Mouse (Mus musculus) neural tube, embryonic 13.5 days (tissue): ENCODE results near the gene Kank1. TPM values are rescaled to one million over a fixed set of nuclear protein-coding genes. Genes with fewer than 3 reads are reported as not detected.

Experiments used
- ATAC-seq: fragments of 200-750 bp; cut with Nextera tagmentation; 2 replicates; pipeline ENCODE4 v1.8.0; 2017; ENCODE audit warnings: low read depth, mild to moderate bottlenecking, moderate TSS enrichment, moderate library complexity
- H3K27ac ChIP-seq: fragments of 300-500 bp; sonication (generic); replicated peaks from 2 replicates; pipeline ENCODE4 v1.5.1; 2015; ENCODE audit warnings: moderate library complexity, mild to moderate bottlenecking, inconsistent platforms
- H3K27me3 ChIP-seq: fragments of 300-500 bp; sonication (generic); 2 replicates; pipeline ENCODE4 v1.6.1; 2015; ENCODE audit warnings: mild to moderate bottlenecking, inconsistent platforms
- H3K36me3 ChIP-seq: fragments of 300-500 bp; sonication (generic); 2 replicates; pipeline ENCODE4 v1.6.1; 2015; ENCODE audit warnings: mild to moderate bottlenecking, inconsistent platforms
- H3K4me1 ChIP-seq: fragments of 300-500 bp; sonication (generic); replicated peaks from 2 replicates; pipeline ENCODE4 v1.6.1; 2015; ENCODE audit warnings: inconsistent platforms
- H3K4me2 ChIP-seq: fragments of 300-500 bp; sonication (generic); 2 replicates; pipeline ENCODE4 v1.6.1; 2015; ENCODE audit warnings: inconsistent platforms, mild to moderate bottlenecking, moderate library complexity
- H3K4me3 ChIP-seq: fragments of 300-500 bp; sonication (generic); 2 replicates; pipeline ENCODE4 v1.5.1; 2015; ENCODE audit warnings: mild to moderate bottlenecking, inconsistent platforms
- H3K9ac ChIP-seq: fragments of 300-500 bp; sonication (generic); 2 replicates; pipeline ENCODE4 v1.6.1; 2015; ENCODE audit warnings: moderate library complexity, mild to moderate bottlenecking, inconsistent platforms
- H3K9me3 ChIP-seq: fragments of 300-500 bp; sonication (generic); 2 replicates; pipeline ENCODE4 v1.6.1; 2016; ENCODE audit warnings: inconsistent platforms
- WGBS: fragments of 180-500 bp; shearing (Covaris S2); methylation state at CpG from one replicate; pipeline ENCODE4 v1.1.7; 2015; 5-methylcytosine and 5-hydroxymethylcytosine counted together
- polyA plus RNA-seq: library from polyadenylated mRNA; unstranded; fragments of >200 nt; fragmentation: Nextera tagmentation; extraction: Ambion mirVana; gene quantifications from 2 replicates; pipeline ENCODE4 v1.2.1, GENCODE M21; 2015

The Kank1 gene
- polyA plus RNA-seq, 1 experiment from 2014 or later, result 10.3 TPM

DNA sequence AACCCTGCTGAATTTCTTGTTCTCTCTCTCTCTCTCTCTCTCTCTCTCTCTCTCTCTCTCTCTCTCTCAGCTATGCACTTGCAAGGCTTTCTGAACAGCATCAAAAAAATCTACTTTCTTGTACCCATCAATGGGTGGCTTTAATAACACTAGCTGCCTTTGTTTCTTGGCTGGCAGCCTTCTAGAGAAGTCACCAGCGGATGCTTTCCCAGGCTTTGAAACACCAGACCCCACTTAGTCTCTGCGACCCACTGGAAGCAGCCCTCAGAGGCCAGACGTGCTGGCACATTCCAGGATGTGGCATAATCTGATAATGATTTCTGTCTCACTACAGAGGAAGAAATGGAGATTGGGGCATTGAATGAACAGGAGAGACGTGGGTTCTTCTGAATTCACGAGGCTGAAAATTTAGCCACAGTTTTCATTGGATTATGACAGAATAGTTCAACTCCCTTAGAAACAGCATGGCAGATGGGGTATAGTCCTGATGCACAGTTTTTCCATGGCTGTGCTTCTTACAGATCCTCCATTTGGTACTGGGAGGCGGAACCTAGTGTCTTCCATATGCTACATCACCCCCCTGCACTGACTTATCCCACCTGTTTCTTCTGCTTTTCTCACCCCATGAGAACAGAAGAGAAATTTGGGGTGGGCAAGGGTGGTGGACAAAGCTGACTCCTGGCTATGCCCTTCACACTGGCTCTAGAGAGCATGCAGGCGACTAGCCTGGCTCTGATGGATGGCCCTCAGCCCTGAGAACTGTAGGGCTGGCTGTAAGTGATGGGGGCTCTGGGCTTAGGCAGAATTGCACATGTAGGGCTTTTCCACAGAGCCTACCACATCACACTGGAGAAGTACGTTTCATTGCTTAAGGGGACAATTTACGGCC lies 88.6 kb downstream of the Kank1 start:
- no peak overlapping the region for H3K4me2 ChIP-seq
- no peaks in the 10 kb centered on the region for H3K27me3 ChIP-seq
- 0 out of 2 replicates have a peak overlapping the region, but pooled peaks have one; percentile 33 for H3K27ac ChIP-seq
- H3K9ac ChIP-seq, result no peak overlapping the region
- ATAC-seq, result no peak
- H3K4me3 ChIP-seq, result no peak overlapping the region
- no peaks in the 10 kb centered on the region for H3K9me3 ChIP-seq
- 67% methylated on average over 9 of the region's 9 CpGs for WGBS
- H3K4me1 ChIP-seq, result peaks cover 9% of the 10 kb centered on the region; the same call in 1 of the 2 replicates
- no peaks in the 10 kb centered on the region for H3K36me3 ChIP-seq

DNA sequence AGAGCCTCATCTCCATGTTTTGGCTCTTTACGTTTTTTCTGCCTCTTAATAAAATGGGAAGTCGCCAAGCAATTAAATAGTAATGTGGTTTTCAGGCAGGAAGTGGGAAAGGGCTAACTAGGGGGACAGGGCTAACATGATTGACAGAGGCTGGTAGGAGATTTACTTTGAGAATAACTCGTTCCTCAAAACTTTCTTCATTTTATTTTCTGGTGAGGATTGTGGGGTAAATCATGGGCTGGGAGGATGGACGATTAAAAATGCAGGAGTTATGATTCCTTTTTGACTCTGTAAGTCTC lies 89.2 kb downstream of the Kank1 start:
- ATAC-seq, result no peak
- 60% methylated on average over 4 of the region's 4 CpGs for WGBS
- 0 out of 2 replicates have a peak overlapping the region, but pooled peaks have one; percentile 33 for H3K27ac ChIP-seq

GRCm38 (mm10) chr19:25327633-25328032 lies 90.9 kb downstream of the Kank1 start:
- Histone ChIP-seq H3K9ac (no peak overlapping the region), H3K27ac (no peak overlapping the region), H3K27me3 (no peaks in the 10 kb centered on the region), H3K4me3 (no peak overlapping the region), H3K4me1 (peaks cover 9% of the 10 kb centered on the region; the same call in 1 of the 2 replicates), H3K36me3 (no peaks in the 10 kb centered on the region), H3K9me3 (no peaks in the 10 kb centered on the region), H3K4me2 (no peak overlapping the region)
- no peak for ATAC-seq
- 76% methylated on average over 6 of the region's 6 CpGs for WGBS

More for the DNA sequence above, 89.2 kb downstream of the Kank1 start:
- peaks cover 9% of the 10 kb centered on the region; the same call in 1 of the 2 replicates for H3K4me1 ChIP-seq
- no peak overlapping the region for H3K9ac ChIP-seq
- no peaks in the 10 kb centered on the region for H3K36me3 ChIP-seq
- no peak overlapping the region for H3K4me3 ChIP-seq
- H3K9me3 ChIP-seq, result no peaks in the 10 kb centered on the region
- no peak overlapping the region for H3K4me2 ChIP-seq
- H3K27me3 ChIP-seq, result no peaks in the 10 kb centered on the region

GRCm38 (mm10) chr19:25334360-25334759 lies 97.6 kb downstream of the Kank1 start:
- Histone ChIP-seq H3K27ac (no peak overlapping the region), H3K4me1 (no peaks in the 10 kb centered on the region), H3K36me3 (no peaks in the 10 kb centered on the region), H3K9ac (no peak overlapping the region), H3K9me3 (no peaks in the 10 kb centered on the region), H3K27me3 (no peaks in the 10 kb centered on the region), H3K4me2 (no peak overlapping the region), H3K4me3 (no peak overlapping the region)
- WGBS, result 57% methylated on average over 3 of the region's 3 CpGs
- ATAC-seq, result peak; percentile 67; the same call in 1 of the 2 replicates

GRCm38 (mm10) chr19:25336731-25337130 lies 100.0 kb downstream of the Kank1 start:
- H3K4me3 ChIP-seq, result no peak overlapping the region
- H3K9me3 ChIP-seq, result no peaks in the 10 kb centered on the region
- 86% methylated on average over 8 of the region's 8 CpGs for WGBS
- H3K36me3 ChIP-seq, result no peaks in the 10 kb centered on the region
- no peak for ATAC-seq
- H3K4me1 ChIP-seq, result peaks cover 5% of the 10 kb centered on the region; the same call in 1 of the 2 replicates
- H3K27ac ChIP-seq, result no peak overlapping the region
- no peak overlapping the region for H3K9ac ChIP-seq
- H3K27me3 ChIP-seq, result no peaks in the 10 kb centered on the region
- H3K4me2 ChIP-seq, result no peak overlapping the region

- WGBS, result 49% methylated on average over 11 of the region's 11 CpGs
- H3K4me1 ChIP-seq, result peaks cover 18% of the 10 kb centered on the region
- no peaks in the 10 kb centered on the region for H3K27me3 ChIP-seq
- H3K27ac ChIP-seq, result no peak overlapping the region
- H3K9me3 ChIP-seq, result no peaks in the 10 kb centered on the region
- H3K4me3 ChIP-seq, result no peak overlapping the region
- H3K36me3 ChIP-seq, result no peaks in the 10 kb centered on the region
- ATAC-seq, result peak; percentile 62; the same call in 1 of the 2 replicates
- no peak overlapping the region for H3K4me2 ChIP-seq
- no peak overlapping the region for H3K9ac ChIP-seq
These were observed 104.2 kb downstream of the Kank1 start for GRCm38 (mm10) chr19:25340630-25341620.

DNA sequence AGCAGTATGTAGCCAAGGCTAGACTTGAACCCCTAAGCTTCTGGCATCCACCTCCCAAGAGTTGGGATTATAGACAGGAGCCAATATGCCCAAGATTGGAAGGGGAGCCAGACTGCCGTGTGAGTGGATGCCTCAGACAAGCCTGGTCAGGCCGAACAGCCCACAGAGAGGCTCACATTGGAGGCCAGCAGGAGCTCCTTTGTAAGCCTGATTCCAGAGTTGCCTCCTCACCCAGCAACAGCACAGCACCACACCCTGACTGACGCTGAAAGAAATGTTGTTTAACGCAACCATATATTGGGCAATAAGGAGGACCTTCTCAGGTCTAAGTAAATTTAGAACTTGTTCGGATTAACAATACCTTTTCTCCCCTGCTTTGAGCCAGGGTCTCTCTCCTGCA lies 105.3 kb downstream of the Kank1 start:
- ATAC-seq, result no peak
- no peaks in the 10 kb centered on the region for H3K36me3 ChIP-seq

DNA sequence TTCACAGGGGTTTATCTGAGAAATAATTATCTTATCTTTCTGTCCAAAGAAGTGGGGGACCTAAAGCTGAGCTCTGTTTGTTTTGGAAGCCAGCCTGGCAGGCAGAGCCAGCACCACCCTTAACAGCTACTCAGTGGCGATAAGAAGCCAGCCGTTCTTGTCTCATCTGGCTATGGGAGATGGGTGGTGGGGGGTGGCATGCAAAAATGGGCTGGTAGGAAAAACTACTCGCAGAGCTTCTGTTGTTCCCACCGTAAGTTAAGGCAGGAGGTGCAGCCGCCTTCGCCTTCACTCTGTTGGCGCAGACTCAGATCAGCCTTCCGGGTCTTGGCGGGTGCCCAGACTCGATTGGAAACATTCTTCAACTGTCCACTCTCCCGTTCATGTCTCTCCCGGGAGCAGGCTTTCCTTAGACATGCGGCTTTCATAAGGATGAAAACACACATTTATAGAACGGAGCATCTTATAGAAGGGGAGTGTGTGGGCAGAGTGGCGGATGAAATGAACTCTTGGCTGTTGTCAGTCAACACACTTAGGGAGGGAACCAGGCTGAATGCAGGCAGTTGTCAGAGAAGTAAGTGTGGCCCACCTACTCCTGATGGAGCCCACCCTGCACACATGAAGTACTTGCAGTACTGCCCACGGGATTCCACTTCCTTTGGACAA lies 107.0 kb downstream of the Kank1 start:
- Histone ChIP-seq H3K36me3 (no peaks in the 10 kb centered on the region), H3K4me3 (no peak overlapping the region), H3K27ac (no peak overlapping the region), H3K4me1 (peaks cover 18% of the 10 kb centered on the region), H3K4me2 (0 out of 2 replicates have a peak overlapping the region, but pooled peaks have one; percentile 9), H3K9ac (no peak overlapping the region), H3K27me3 (no peaks in the 10 kb centered on the region), H3K9me3 (no peaks in the 10 kb centered on the region)
- ATAC-seq, result no peak
- 69% methylated on average over 16 of the region's 16 CpGs for WGBS

More for the DNA sequence above, 105.3 kb downstream of the Kank1 start:
- Histone ChIP-seq H3K27ac (no peak overlapping the region), H3K9me3 (no peaks in the 10 kb centered on the region), H3K27me3 (no peaks in the 10 kb centered on the region), H3K4me2 (no peak overlapping the region), H3K4me1 (peaks cover 18% of the 10 kb centered on the region), H3K4me3 (no peak overlapping the region), H3K9ac (no peak overlapping the region)
- WGBS, result 77% methylated on average over 5 of the region's 5 CpGs

DNA sequence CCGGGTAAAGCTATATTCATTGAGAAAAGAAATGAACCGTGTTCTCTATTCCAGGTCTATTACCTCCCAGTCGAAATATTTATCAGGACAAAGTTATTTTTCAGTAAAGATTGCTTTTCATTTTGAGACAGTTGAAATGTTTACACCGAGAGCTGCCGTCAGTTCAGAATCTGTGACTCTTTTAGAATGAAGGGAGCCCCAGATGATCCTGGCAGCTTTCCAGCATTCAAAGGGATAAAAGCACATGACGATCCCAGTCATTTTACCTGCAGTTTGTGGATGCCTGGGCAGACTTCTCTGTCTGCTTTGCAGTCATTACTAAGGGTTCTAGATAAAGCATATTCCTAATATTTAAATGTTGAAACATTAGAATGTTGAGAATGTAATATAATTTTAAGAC lies 107.6 kb downstream of the Kank1 start:
- no peak overlapping the region for H3K27ac ChIP-seq
- H3K27me3 ChIP-seq, result 0 out of 2 replicates have a peak, but pooled peaks cover 2% of the 10 kb centered on the region
- H3K4me2 ChIP-seq, result no peak overlapping the region
- ATAC-seq, result no peak
- 55% methylated on average over 6 of the region's 6 CpGs for WGBS
- H3K4me3 ChIP-seq, result no peak overlapping the region
- peaks cover 18% of the 10 kb centered on the region for H3K4me1 ChIP-seq
- no peaks in the 10 kb centered on the region for H3K9me3 ChIP-seq
- H3K36me3 ChIP-seq, result no peaks in the 10 kb centered on the region
- H3K9ac ChIP-seq, result no peak overlapping the region

- Histone ChIP-seq H3K4me3 (no peak overlapping the region), H3K36me3 (no peaks in the 10 kb centered on the region), H3K4me2 (no peak overlapping the region), H3K4me1 (peaks cover 18% of the 10 kb centered on the region), H3K27ac (no peak overlapping the region), H3K9me3 (no peaks in the 10 kb centered on the region), H3K9ac (no peak overlapping the region), H3K27me3 (0 out of 2 replicates have a peak, but pooled peaks cover 5% of the 10 kb centered on the region)
- no peak for ATAC-seq
- 93% methylated on average over 5 of the region's 5 CpGs for WGBS
These were observed 109.2 kb downstream of the Kank1 start for GRCm38 (mm10) chr19:25345972-25346371.

- no peak for ATAC-seq
- Histone ChIP-seq H3K9ac (no peak overlapping the region), H3K4me2 (no peak overlapping the region), H3K27me3 (0 out of 2 replicates have a peak, but pooled peaks cover 5% of the 10 kb centered on the region), H3K27ac (no peak overlapping the region), H3K36me3 (no peaks in the 10 kb centered on the region), H3K4me1 (peaks cover 33% of the 10 kb centered on the region), H3K4me3 (no peak overlapping the region), H3K9me3 (no peaks in the 10 kb centered on the region)
- 79% methylated on average over 5 of the region's 5 CpGs for WGBS
These were observed 110.7 kb downstream of the Kank1 start for GRCm38 (mm10) chr19:25347515-25347914.
